ENCODE assay signal across 20 mouse cellular contexts in genomic region chr2:120873192-120873591, GRCm38 (mm10). TPM values are rescaled to one million over a fixed set of nuclear protein-coding genes. Genes with fewer than 3 reads are reported as not detected.
A peak's percentile ranks its signal among the peaks of the same experiment; 100 is the strongest.
DNase-seq lines count a peak whose midpoint lies in the region; TF ChIP-seq lines count a peak whose summit lies in the region.
"Had no signal": no experiment of that assay in that cellular context is flagged by ENCODE, and none has a peak within 500 bp of the region (broad histone marks: within the 10 kb centered on the region; RNA-seq: fewer than 3 reads in every experiment).

No protein-coding gene starts in this region.

- H3K4me3 ChIP-seq in myocyte = no peak overlapping the region
- H3K4me3 ChIP-seq: forebrain, embryonic 10.5 days; forebrain, embryonic 13.5 days; heart, adult 2 months; heart, embryonic 10.5 days; heart, embryonic 13.5 days; hindbrain, embryonic 12.5 days; hindbrain, embryonic 15.5 days had no signal

- peak; percentile 35 for DNase-seq in layer of hippocampus, adult 9-11 months
- DNase-seq in layer of hippocampus, postnatal 36 days = no peak
- peak; percentile 16 to 26 for DNase-seq in right cerebral cortex, adult 2 months (ENCODE audit: low spot score in 2 of 2)
- DNase-seq in right cerebral cortex, postnatal 36 days (ENCODE audit: low spot score in 2 of 2) = no peak
- no peak for DNase-seq in gastrocnemius, postnatal 10 days
- DNase-seq: adrenal gland, adult 2 months; adrenal gland, postnatal 14 days; cerebellum, adult 11-12 months; cerebellum, adult 8-10 months; cerebellum, postnatal 10 days; cerebellum, postnatal 36 days; gastrocnemius, postnatal 36 days; heart, adult 2 months had no signal

- peak overlapping the region; percentile 4 for H3K4me2 ChIP-seq in myocyte (ENCODE audit: low read depth)
- H3K4me2 ChIP-seq: forebrain, embryonic 13.5 days; heart, embryonic 13.5 days; hindbrain, embryonic 12.5 days; hindbrain, embryonic 15.5 days had no signal

- no peaks in the 10 kb centered on the region for H3K27me3 ChIP-seq in myocyte (ENCODE audit: control insufficient read depth, insufficient read depth, insufficient read length)
- H3K27me3 ChIP-seq: forebrain, embryonic 13.5 days; heart, embryonic 13.5 days; hindbrain, embryonic 12.5 days; hindbrain, embryonic 15.5 days had no signal

- TF ChIP-seq POLR2A in myocyte (IDR thresholded peaks at IDR 0.05; ENCODE audit: insufficient read length, low read depth) = no peak

- no peaks in the 10 kb centered on the region for H3K79me2 ChIP-seq in myocyte (ENCODE audit: control insufficient read depth, insufficient read depth)

- H3K36me3 ChIP-seq in myocyte (ENCODE audit: control insufficient read depth, insufficient read depth) = peaks cover 26% of the 10 kb centered on the region

- H3ac ChIP-seq in myocyte (ENCODE audit: control insufficient read depth, insufficient read length) = no peak overlapping the region

TF ChIP-seq in myocyte, 11 proteins besides CTCF, POLR2A, EP300 and RAD21:
- TF ChIP-seq MAX (IDR thresholded peaks at IDR 0.05; ENCODE audit: low read depth) (no peak), MYOD1 (IDR thresholded peaks at IDR 0.05; ENCODE audit: control insufficient read depth in 1 of 3, insufficient read length in 2 of 3, low read depth in 2 of 3) (peak in 1 of 3 experiments; percentile 13)

RNA-seq across cellular contexts. Expression of gene Ttbk2, which starts 22.8 kb away (rescaled TPM):
- 10 to 100 TPM; 69.6 to 72.2 TPM for total RNA-seq in layer of hippocampus, postnatal 36 days (2021)
- 2.4 TPM for polyA plus RNA-seq in myocyte (2012; fragmentation: generic; extraction: Trizol)
- 10 to 100 TPM in 1 of 2 experiments, 1 to 10 TPM in 1; 8.6 to 12.5 TPM for total RNA-seq in gastrocnemius, postnatal 10 days (2021)

RNA-seq across cellular contexts. Expression of gene Cdan1, which starts 23.3 kb away (rescaled TPM):
- 10 to 100 TPM; 23.7 to 25.4 TPM for total RNA-seq in layer of hippocampus, postnatal 36 days (2021)
- polyA plus RNA-seq in myocyte (2012; fragmentation: generic; extraction: Trizol) = 5.0 TPM
- 1 to 10 TPM; 8.1 to 9.8 TPM for total RNA-seq in gastrocnemius, postnatal 10 days (2021)

Comparison
In these comparisons a context has a peak if more than half of its experiments do, and no peak if none do; other contexts are left out.
1. DNase-seq: peak in layer of hippocampus, adult 9-11 months (single experiment) and right cerebral cortex, adult 2 months (2 of 2); none in layer of hippocampus, postnatal 36 days (0 of 2), right cerebral cortex, postnatal 36 days (0 of 2) and gastrocnemius, postnatal 10 days (single experiment).
2. RNA of gene Ttbk2, which starts 22.8 kb away (total RNA-seq): 69.6 to 72.2 TPM in layer of hippocampus, postnatal 36 days; 8.6 to 12.5 TPM in gastrocnemius, postnatal 10 days; every median in the first group is over 4 times any median in the second.